Mouse (Mus musculus) frontal cortex, postnatal 10 days (tissue): ENCODE measurements around the gene Zfp954.
A peak's percentile ranks its signal among the peaks of the same experiment; 100 is the strongest.
"Not testable (repeated sequence)": the region's sequence is repeated elsewhere in the genome, so short reads cannot be mapped to it uniquely, and the experiment has no call there.

Experiments
- DNase-seq, 2 experiments: peaks; one replicate each; pipeline ENCODE4 v3.0.0; 2022; ENCODE audit warnings: low spot score in 2 of 2, mixed read lengths in 1 of 2

Zfp954 gene

GRCm38 (mm10) chr7:7120921-7121601, at the start of gene Zfp954:
Gene Zfp954 (minus strand): TSS chr7:7121488.
- peak; percentile 71 to 82 for DNase-seq

DNA sequence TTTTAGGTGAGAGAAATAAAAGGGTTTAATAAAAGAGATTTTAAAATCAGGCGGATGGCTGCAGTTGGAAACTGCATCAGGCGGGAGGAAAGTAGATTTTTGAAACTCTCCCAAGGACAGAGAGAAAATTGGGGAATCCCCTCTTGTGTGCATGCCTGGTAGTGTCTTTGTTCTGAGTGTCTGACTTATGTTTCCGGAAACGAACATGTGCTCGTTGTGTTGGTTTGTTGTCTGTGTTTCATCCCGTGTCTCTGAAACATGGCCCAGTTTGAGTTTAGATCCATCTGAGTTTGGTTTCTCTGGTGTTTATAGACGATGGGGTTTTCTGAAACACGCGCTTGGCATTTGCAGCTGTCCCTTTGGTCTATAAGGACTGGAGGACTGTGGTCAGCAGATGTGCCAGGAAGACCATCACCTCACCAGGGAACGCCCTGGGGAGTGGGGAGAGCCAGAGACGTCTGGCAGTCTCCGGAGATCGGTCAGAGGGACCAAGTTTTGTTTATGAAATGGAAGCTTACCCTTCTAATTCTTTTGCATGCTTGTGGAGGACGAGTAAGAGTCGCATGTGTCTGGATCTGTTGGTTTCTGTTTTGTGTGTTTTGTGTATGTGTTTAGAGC, 24.8 kb upstream of the Zfp954 start:
- no peak for DNase-seq

- no peak for DNase-seq
Measured at GRCm38 (mm10) chr7:7144215-7144614, 22.9 kb upstream of the Zfp954 start.

DNA sequence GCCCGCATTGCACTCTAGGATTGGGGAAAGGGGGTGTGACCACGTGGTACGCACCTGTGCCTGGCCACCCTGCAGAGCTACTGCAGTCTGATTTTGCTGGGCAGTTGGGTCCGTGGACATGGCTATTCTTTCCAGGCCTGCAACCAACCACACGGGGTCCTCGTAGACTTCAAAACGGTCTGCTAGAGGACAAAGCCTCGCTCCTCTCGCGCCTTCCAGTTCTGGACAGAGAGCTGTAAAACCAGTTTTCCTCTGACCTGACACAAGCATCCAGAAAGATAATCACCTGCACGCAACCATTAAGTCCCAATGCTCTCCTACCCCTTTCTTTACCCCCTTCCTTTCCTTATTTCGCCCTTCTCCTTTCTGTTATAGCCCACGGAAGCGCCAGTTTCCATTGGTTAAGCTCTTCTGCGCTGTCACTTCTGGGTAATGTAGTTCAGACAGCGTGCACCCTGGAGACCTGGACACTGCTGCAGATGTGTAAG, 15.1 kb upstream of the Zfp954 start, which contains the start of gene Zfp773:
Zfp773 (minus strand) TSS at position 377 of the 488 bp plus-strand sequence.
- DNase-seq = peak; percentile 24 to 61

DNA sequence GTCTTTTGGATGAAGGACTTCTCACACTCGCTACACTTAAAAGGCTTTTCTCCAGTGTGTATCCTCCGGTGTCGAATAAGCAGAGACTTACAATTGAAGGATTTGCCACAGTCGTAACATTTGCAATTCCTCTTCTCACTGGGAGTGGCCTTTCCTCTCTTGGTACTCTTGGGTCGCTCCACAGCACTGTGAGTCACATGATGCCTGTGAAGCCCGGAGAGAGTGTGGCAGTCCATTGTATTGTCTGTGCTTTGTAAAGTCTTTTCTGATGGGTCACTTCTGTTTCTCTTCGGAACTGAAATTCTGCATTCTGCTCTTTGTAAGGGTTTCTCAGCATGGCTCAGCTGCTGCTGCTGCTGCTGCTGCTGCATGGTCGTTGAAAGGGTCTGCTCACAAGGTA, 11.5 kb upstream of the Zfp954 start:
- no peak for DNase-seq

- DNase-seq = not testable (repeated sequence)
Measured at GRCm38 (mm10) chr7:7130491-7131124, 9.3 kb upstream of the Zfp954 start.

DNA sequence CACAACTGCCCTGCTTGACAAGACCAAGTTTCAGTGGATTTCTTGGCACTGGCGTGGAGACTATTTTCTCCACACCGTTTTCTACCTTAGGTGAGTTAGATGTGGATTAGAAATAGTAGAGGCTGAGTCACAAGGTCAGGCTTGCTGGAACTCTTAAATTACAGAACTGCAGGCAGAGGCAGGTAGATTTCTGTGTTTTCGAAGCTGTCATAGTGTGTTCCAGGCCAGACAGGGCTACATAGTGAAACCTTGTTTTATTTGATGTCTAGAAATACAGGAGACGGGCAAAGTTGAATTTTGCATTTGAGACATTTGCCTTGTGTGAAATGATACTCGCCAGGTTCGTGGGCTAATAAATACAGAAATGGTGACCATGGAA, 303 bp upstream of the Zfp954 start:
- no peak for DNase-seq

- no peak for DNase-seq
Measured at GRCm38 (mm10) chr7:7118441-7118840, 2.8 kb downstream of the Zfp954 start.

- DNase-seq = no peak
Measured at GRCm38 (mm10) chr7:7108501-7108900, 12.8 kb downstream of the Zfp954 start.
